Mouse (Mus musculus): ENCODE measurements around the gene Hoxd9. TPM values are rescaled to one million over a fixed set of nuclear protein-coding genes. Genes with fewer than 3 reads are reported as not detected.

Hoxd9 gene
- polyA plus RNA-seq, 1 experiment from 2014 or later, result not detected

- Histone ChIP-seq H3K27ac (no peak overlapping the region), H3K4me3 (no peak overlapping the region), H3K4me1 (peaks cover 14% of the 10 kb centered on the region), H3K9me3 (replicated peaks) (no peaks in the 10 kb centered on the region), H3K9ac (no peak overlapping the region), H3K36me3 (ENCODE audit: poor library complexity, severe bottlenecking) (no peaks in the 10 kb centered on the region), H3K4me2 (no peak overlapping the region), H3K27me3 (peaks cover 98% of the 10 kb centered on the region)
- 1% methylated on average over 3 of the region's 3 CpGs for WGBS
- ATAC-seq, result no peak
Measured at GRCm38 (mm10) chr2:74670632-74671188, 26.8 kb upstream of the Hoxd9 start.

DNA sequence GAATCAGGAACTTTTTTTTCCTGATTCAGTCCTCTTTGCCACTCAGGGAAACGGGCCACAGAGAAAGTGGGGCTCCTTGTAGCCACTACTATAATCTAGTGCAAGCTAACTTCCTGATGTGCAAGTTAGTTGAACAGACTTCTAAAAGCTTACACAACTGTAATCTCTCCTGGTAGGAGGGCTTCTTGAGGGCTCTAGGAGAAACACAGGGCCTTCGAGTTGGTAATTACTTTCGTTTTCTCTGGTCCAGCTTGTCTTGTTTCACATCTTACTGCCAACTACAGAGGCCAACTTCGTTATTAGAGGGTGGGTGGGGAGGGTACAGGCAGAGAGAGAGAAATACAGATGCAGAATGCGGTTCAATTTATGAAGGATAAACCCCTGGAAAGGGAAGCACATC, 25.7 kb upstream of the Hoxd9 start:
- H3K9me3 ChIP-seq (replicated peaks), result no peaks in the 10 kb centered on the region
- no peak overlapping the region for H3K4me3 ChIP-seq
- H3K36me3 ChIP-seq (ENCODE audit: poor library complexity, severe bottlenecking), result no peaks in the 10 kb centered on the region
- H3K4me2 ChIP-seq, result no peak overlapping the region
- H3K27me3 ChIP-seq, result peaks cover 99% of the 10 kb centered on the region
- peaks cover 14% of the 10 kb centered on the region for H3K4me1 ChIP-seq
- H3K9ac ChIP-seq, result no peak overlapping the region
- WGBS, result 5% methylated on average over 5 of the region's 5 CpGs
- no peak overlapping the region for H3K27ac ChIP-seq
- ATAC-seq, result no peak

DNA sequence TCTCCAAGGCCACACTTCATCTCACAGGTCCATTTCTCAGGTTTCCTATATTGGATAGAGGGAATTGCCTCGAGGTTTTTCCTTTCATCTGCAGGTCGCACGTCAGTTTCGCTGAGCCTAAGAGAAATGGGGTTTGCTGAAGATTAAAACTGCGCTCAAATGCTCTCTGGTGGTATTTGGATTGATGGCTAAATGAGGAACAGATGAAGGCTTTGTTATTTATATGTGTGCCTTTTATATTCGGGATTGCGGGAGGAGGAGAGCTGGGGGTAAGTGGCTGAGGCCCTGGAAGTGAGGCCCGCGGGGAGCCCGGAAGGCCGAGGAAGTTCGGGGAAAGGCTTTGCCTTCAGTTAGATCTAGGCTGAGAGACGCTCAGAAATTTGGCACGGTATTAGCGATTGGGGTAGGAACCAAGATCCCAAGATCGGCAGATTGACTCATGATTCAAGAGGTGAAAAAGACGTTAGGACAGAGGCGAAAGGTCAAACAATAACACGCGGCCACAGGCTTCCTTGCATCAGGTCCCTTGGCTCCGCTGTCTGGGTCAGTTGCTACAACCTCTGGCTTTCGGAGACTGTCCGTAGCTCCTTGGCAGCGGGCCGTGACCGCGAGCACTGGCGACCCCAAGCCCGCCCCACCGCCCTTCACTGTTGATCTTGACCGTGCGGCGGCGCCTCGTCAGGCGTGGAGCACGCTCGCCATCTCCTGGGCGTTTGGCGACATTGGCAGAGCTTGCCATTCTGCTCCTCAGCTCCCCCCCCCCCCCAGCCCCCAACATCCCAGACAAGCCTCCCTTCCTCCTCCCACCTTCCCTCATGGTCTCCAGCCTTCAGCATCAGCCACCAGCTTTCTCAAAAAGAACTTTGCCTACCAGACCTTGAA, 24.8 kb upstream of the Hoxd9 start:
- Histone ChIP-seq H3K27me3 (peaks cover 99% of the 10 kb centered on the region), H3K4me3 (0 out of 2 replicates have a peak overlapping the region, but pooled peaks have one; percentile 8), H3K4me1 (peaks cover 14% of the 10 kb centered on the region), H3K9me3 (replicated peaks) (no peaks in the 10 kb centered on the region), H3K9ac (no peak overlapping the region), H3K27ac (no peak overlapping the region), H3K36me3 (ENCODE audit: poor library complexity, severe bottlenecking) (no peaks in the 10 kb centered on the region), H3K4me2 (peak overlapping the region; percentile 52)
- WGBS, result 1% methylated on average over 38 of the region's 40 CpGs
- peak; percentile 41 for ATAC-seq

- no peak overlapping the region for H3K4me3 ChIP-seq
- WGBS, result 1% methylated on average over 24 of the region's 24 CpGs
- no peak for ATAC-seq
Measured at GRCm38 (mm10) chr2:74673835-74674425, 23.6 kb upstream of the Hoxd9 start.

GRCm38 (mm10) chr2:74674881-74675665, 22.5 kb upstream of the Hoxd9 start, which contains the start of gene Hoxd12:
Gene Hoxd12 (plus strand): TSS chr2:74675013.
- H3K9me3 ChIP-seq (replicated peaks), result no peaks in the 10 kb centered on the region
- no peak within 1 kb of the TSS for H3K27ac ChIP-seq
- H3K4me2 ChIP-seq, result no peak within 1 kb of the TSS
- 2% methylated on average over 47 of the region's 47 CpGs for WGBS
- no peak for ATAC-seq
- no peak within 1 kb of the TSS for H3K4me3 ChIP-seq
- H3K27me3 ChIP-seq, result peaks cover 99% of the 10 kb centered on the region
- no peaks in the 10 kb centered on the region for H3K36me3 ChIP-seq (ENCODE audit: poor library complexity, severe bottlenecking)
- H3K9ac ChIP-seq, result no peak within 1 kb of the TSS
- H3K4me1 ChIP-seq, result peaks cover 5% of the 10 kb centered on the region

More at GRCm38 (mm10) chr2:74673835-74674425, 23.6 kb upstream of the Hoxd9 start:
- no peak overlapping the region for H3K9ac ChIP-seq
- H3K4me1 ChIP-seq, result peaks cover 5% of the 10 kb centered on the region
- no peaks in the 10 kb centered on the region for H3K36me3 ChIP-seq (ENCODE audit: poor library complexity, severe bottlenecking)
- H3K4me2 ChIP-seq, result no peak overlapping the region
- no peak overlapping the region for H3K27ac ChIP-seq
- H3K27me3 ChIP-seq, result peaks cover 99% of the 10 kb centered on the region
- no peaks in the 10 kb centered on the region for H3K9me3 ChIP-seq (replicated peaks)

- no peaks in the 10 kb centered on the region for H3K36me3 ChIP-seq (ENCODE audit: poor library complexity, severe bottlenecking)
- no peak overlapping the region for H3K4me3 ChIP-seq
- H3K27me3 ChIP-seq, result peaks cover 100% of the 10 kb centered on the region
- no peaks in the 10 kb centered on the region for H3K9me3 ChIP-seq (replicated peaks)
- no peak overlapping the region for H3K4me2 ChIP-seq
- H3K27ac ChIP-seq, result no peak overlapping the region
- ATAC-seq, result no peak
- no peak overlapping the region for H3K9ac ChIP-seq
- WGBS, result 3% methylated on average over 24 of the region's 24 CpGs
- peaks cover 5% of the 10 kb centered on the region for H3K4me1 ChIP-seq
Measured at GRCm38 (mm10) chr2:74675666-74676282, 21.8 kb upstream of the Hoxd9 start.

DNA sequence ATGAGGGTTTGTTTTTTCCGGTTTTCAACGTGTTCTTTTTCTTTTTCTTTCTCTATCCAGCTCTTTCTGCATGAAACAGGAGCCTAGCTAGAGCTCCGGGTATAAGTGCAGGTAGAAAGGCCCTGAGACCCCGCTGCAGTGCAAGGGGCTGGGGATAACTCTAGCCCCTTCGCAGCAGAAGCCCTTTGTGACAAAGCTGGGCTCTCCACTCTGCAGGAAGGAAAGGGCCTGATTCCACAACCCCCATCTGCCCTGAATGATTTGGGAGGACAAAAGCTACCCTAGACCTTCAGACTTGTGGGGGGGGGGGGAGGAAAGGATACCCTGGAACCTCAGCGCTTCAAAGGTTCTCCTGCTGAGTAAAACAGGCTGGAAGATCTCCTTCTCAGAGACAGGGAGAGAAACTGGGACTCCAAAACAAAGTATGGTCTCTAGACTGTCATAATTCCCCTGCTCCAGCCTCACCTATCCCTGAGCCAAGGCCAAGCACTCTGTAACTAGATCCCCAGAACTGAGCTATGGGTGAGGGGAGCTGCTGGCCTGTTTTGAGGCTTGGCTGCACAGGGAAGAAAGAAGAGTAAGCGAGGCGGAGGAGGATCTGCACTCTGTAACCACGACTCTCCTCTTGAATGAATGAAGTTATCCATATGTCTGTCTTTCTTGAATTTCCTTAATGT, 21.0 kb upstream of the Hoxd9 start:
- ATAC-seq, result no peak
- no peaks in the 10 kb centered on the region for H3K36me3 ChIP-seq (ENCODE audit: poor library complexity, severe bottlenecking)
- H3K9me3 ChIP-seq (replicated peaks), result no peaks in the 10 kb centered on the region
- peaks cover 5% of the 10 kb centered on the region for H3K4me1 ChIP-seq
- H3K27me3 ChIP-seq, result peaks cover 100% of the 10 kb centered on the region
- no peak overlapping the region for H3K9ac ChIP-seq
- H3K4me2 ChIP-seq, result no peak overlapping the region
- no peak overlapping the region for H3K4me3 ChIP-seq
- no peak overlapping the region for H3K27ac ChIP-seq
- WGBS, result 1% methylated on average over 9 of the region's 9 CpGs

- Histone ChIP-seq H3K9me3 (replicated peaks) (no peaks in the 10 kb centered on the region), H3K27me3 (peaks cover 100% of the 10 kb centered on the region), H3K27ac (no peak overlapping the region), H3K36me3 (ENCODE audit: poor library complexity, severe bottlenecking) (no peaks in the 10 kb centered on the region), H3K4me2 (no peak overlapping the region), H3K4me1 (peaks cover 9% of the 10 kb centered on the region), H3K9ac (no peak overlapping the region), H3K4me3 (no peak overlapping the region)
- 8% methylated on average over 2 of the region's 2 CpGs for WGBS
- no peak for ATAC-seq
Measured at GRCm38 (mm10) chr2:74677106-74677505, 20.4 kb upstream of the Hoxd9 start.

DNA sequence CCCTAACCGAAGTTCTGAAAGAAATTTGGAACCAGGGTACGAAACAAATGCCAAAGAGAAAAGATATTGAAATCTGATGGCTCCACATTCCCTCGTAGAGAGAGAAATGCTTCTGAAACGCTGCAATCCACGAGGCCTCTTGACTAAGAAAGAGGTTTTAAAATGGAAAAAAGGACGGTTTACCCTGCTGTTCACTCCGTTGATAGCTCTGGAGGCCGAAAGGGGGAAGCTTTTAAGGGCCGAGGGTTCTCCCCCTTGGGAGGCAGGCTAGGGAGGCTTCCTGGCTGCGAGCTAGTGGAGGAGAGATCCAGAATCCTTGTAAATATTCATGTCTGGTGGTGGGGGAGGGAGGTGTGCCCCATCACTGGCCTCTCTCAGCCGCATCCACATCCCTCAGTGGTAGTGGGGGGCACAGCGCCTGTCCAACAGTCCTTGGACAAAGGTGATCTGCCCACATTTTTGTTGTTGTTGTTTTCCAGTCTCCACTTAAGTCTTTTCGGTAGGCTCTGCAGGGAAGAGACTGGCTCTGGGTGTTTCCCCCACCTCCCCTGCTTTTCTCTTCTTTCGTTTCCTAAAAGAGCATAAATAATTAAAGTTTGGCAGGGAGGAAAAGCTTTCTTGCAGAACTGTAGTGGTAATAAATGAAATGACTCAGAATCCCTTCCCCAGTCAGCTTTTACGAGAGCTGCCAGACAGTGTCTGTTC, 18.5 kb upstream of the Hoxd9 start, which contains the start of gene Hoxd11:
Hoxd11 (plus strand) TSS at position 667 of the 705 bp plus-strand sequence.
- WGBS, result 1% methylated on average over 15 of the region's 15 CpGs
- Histone ChIP-seq H3K9me3 (replicated peaks) (no peaks in the 10 kb centered on the region), H3K9ac (no peak within 1 kb of the TSS), H3K4me1 (peaks cover 13% of the 10 kb centered on the region), H3K36me3 (ENCODE audit: poor library complexity, severe bottlenecking) (no peaks in the 10 kb centered on the region), H3K4me3 (no peak within 1 kb of the TSS), H3K4me2 (no peak within 1 kb of the TSS), H3K27me3 (peaks cover 100% of the 10 kb centered on the region), H3K27ac (no peak within 1 kb of the TSS)
- no peak for ATAC-seq

DNA sequence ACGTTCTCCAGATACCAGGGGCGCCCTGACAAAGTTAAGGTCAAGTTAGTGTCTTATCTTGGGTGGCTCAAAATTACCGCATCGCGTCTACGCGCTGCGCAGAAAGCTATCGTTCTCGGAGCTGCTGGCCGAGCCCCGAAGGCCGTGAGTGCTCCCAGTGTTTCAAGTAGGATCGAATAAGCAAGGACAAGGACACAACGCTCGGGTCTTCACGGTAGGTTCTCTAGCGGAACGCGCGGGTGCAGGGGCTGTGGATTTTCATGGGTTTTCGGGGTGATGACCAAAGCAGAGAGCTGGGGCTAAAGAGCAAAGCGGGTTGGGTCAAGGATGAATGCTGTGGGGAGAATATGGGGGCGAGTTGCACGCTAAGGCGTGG, 17.9 kb upstream of the Hoxd9 start:
- Histone ChIP-seq H3K4me1 (peaks cover 13% of the 10 kb centered on the region), H3K9ac (no peak overlapping the region), H3K4me2 (no peak overlapping the region), H3K9me3 (replicated peaks) (no peaks in the 10 kb centered on the region), H3K4me3 (no peak overlapping the region), H3K27ac (no peak overlapping the region), H3K27me3 (peaks cover 100% of the 10 kb centered on the region), H3K36me3 (ENCODE audit: poor library complexity, severe bottlenecking) (no peaks in the 10 kb centered on the region)
- no peak for ATAC-seq
- 1% methylated on average over 25 of the region's 26 CpGs for WGBS
